In the genomic region with DNA sequence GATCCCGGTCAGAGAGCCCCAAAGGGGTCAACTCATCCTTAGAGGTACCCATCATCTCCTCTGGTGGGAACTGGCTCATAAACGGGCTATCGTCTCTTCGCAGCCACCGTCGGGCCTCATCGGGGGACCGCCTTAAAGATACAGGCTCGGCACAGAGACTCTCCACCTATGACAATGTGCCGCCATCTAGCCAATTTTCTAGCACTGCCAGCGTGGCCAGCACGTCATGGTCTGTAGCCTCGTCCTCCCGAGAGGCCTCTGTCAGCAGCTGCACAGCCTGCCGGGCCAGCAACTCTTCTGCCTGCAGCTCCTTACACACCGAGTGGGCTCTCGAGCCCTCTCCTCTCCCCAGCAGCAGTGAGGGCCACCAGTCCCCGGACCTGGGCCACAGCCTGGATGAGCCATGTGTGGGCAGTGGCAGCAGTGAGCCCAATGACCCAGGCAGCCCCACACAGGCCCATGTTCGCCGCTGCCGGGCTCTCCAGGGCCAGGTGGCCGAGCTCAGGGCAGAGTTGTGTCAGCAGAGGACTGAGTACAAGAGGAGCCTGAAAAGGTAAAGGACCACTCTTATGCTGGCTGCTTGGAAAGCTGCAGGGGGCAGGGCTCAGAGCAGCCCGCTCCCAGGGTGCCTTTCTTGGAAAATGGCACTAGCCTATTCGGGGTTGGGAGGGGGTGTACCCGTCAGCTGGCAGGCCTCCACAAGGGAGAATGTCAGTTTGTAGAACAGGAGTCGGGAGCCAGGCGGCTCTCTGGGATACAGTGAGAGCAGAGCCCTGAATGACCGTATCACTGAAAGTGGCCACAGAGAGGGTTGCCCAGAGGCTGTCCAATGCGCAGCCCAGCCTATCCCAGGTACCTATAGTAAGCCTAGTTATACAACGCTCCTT, we compare ENCODE assay signal across 15 mouse cellular contexts.
DNase-seq lines count a peak whose midpoint lies in the region; ATAC-seq lines count a peak whose summit lies in the region.
"Had no signal": no experiment of that assay in that cellular context is flagged by ENCODE, and none has a peak within 500 bp of the region (broad histone marks: within the 10 kb centered on the region; RNA-seq: fewer than 3 reads in every experiment).

No protein-coding gene starts in this region.

- H3K9me3 ChIP-seq in hindbrain, embryonic 11.5 days (ENCODE audit: control insufficient read depth, low read length): no peaks in the 10 kb centered on the region
- H3K9me3 ChIP-seq in midbrain, embryonic 14.5 days (ENCODE audit: control insufficient read depth, low read length): no peaks in the 10 kb centered on the region
- H3K9me3 ChIP-seq in heart, embryonic 12.5 days (replicated peaks): no peaks in the 10 kb centered on the region
- H3K9me3 ChIP-seq: stomach, embryonic 15.5 days had no signal

- H3K4me1 ChIP-seq in hindbrain, embryonic 11.5 days (replicated peaks; ENCODE audit: control insufficient read depth, insufficient read depth, low read length): peaks cover 3% of the 10 kb centered on the region
- peaks cover 5% of the 10 kb centered on the region; the same call in 1 of the 2 replicates for H3K4me1 ChIP-seq in midbrain, embryonic 14.5 days (ENCODE audit: control insufficient read depth, insufficient read depth, low read length)
- peaks cover 29% of the 10 kb centered on the region for H3K4me1 ChIP-seq in heart, embryonic 12.5 days (replicated peaks)

- H3K27me3 ChIP-seq in hindbrain, embryonic 11.5 days (ENCODE audit: control insufficient read depth, insufficient read depth, low read length): no peaks in the 10 kb centered on the region
- no peaks in the 10 kb centered on the region for H3K27me3 ChIP-seq in midbrain, embryonic 14.5 days (ENCODE audit: control insufficient read depth, insufficient read depth, low read length)
- no peaks in the 10 kb centered on the region for H3K27me3 ChIP-seq in heart, embryonic 12.5 days (replicated peaks)
- H3K27me3 ChIP-seq: stomach, embryonic 15.5 days had no signal

- peak; percentile 38; the same call in 1 of the 2 replicates for ATAC-seq in hindbrain, embryonic 11.5 days (ENCODE audit: low FRiP score)
- 0 out of 2 replicates have a peak, but pooled peaks have one; percentile 1 for ATAC-seq in midbrain, embryonic 14.5 days (ENCODE audit: low FRiP score, low TSS enrichment)
- ATAC-seq in heart, embryonic 12.5 days (ENCODE audit: insufficient number of reproducible peaks, low FRiP score): no peak

- no peaks in the 10 kb centered on the region for H3K36me3 ChIP-seq in hindbrain, embryonic 11.5 days (ENCODE audit: control insufficient read depth, insufficient read depth, low read length)
- no peaks in the 10 kb centered on the region for H3K36me3 ChIP-seq in midbrain, embryonic 14.5 days (ENCODE audit: control insufficient read depth, insufficient read depth, low read length)
- no peaks in the 10 kb centered on the region for H3K36me3 ChIP-seq in heart, embryonic 12.5 days
- H3K36me3 ChIP-seq: stomach, embryonic 15.5 days had no signal

- H3K4me3 ChIP-seq in hindbrain, embryonic 11.5 days (ENCODE audit: low read depth, low read length): no peak overlapping the region
- no peak overlapping the region for H3K4me3 ChIP-seq in midbrain, embryonic 14.5 days (replicated peaks; ENCODE audit: low read depth, low read length)
- H3K4me3 ChIP-seq in heart, embryonic 12.5 days: no peak overlapping the region
- H3K4me3 ChIP-seq: heart, adult 2 months; stomach, embryonic 15.5 days had no signal

- DNase-seq in cerebellum, postnatal 10 days: peak; percentile 53 to 60
- DNase-seq in cerebellum, adult 11-12 months: no peak
- DNase-seq in kidney, postnatal 10 days: peak; percentile 6
- DNase-seq in kidney, postnatal 36 days: no peak
- DNase-seq in hindbrain, embryonic 11.5 days (ENCODE audit: low spot score): no peak
- peak; percentile 53 for DNase-seq in midbrain, embryonic 14.5 days
- no peak for DNase-seq in Muller cell, postnatal 12 days (ENCODE audit: inconsistent ontology term)
- DNase-seq: cerebellum, adult 8-10 months; embryo, embryonic 11 days; lung, postnatal 36 days; thymus, postnatal 36 days had no signal

- 75% methylated on average over 30 of the region's 30 CpGs for WGBS in hindbrain, embryonic 11.5 days
- 64% methylated on average over 30 of the region's 30 CpGs for WGBS in midbrain, embryonic 14.5 days
- WGBS in heart, embryonic 12.5 days: 77% methylated on average over 30 of the region's 30 CpGs

- no peak overlapping the region for H3K4me2 ChIP-seq in hindbrain, embryonic 11.5 days (replicated peaks; ENCODE audit: low read depth, low read length)
- no peak overlapping the region; the same call in 1 of the 2 replicates for H3K4me2 ChIP-seq in midbrain, embryonic 14.5 days (ENCODE audit: low read length)
- no peak overlapping the region for H3K4me2 ChIP-seq in heart, embryonic 12.5 days
- H3K4me2 ChIP-seq: stomach, embryonic 15.5 days had no signal

- H3K9ac ChIP-seq in hindbrain, embryonic 11.5 days (ENCODE audit: low read depth, low read length): no peak overlapping the region; the same call in 1 of the 2 replicates
- H3K9ac ChIP-seq in midbrain, embryonic 14.5 days (replicated peaks; ENCODE audit: low read length): peak overlapping the region; percentile 20; the same call in 1 of the 2 replicates
- H3K9ac ChIP-seq in heart, embryonic 12.5 days: no peak overlapping the region
- H3K9ac ChIP-seq: stomach, embryonic 15.5 days had no signal

- H3K27ac ChIP-seq in hindbrain, embryonic 11.5 days (ENCODE audit: low read depth, low read length): no peak overlapping the region
- H3K27ac ChIP-seq in midbrain, embryonic 14.5 days (replicated peaks; ENCODE audit: low read depth, low read length): no peak overlapping the region
- H3K27ac ChIP-seq in heart, embryonic 12.5 days (ENCODE audit: poor library complexity, severe bottlenecking): no peak overlapping the region
- H3K27ac ChIP-seq: heart, adult 2 months; kidney, postnatal 0 days; stomach, embryonic 15.5 days had no signal

Comparison
In these comparisons a context has a peak if more than half of its experiments do, and no peak if none do; other contexts are left out.
1. DNase-seq: peak in cerebellum, postnatal 10 days (2 of 2), kidney, postnatal 10 days (single experiment) and midbrain, embryonic 14.5 days (single experiment); none in cerebellum, adult 11-12 months (single experiment), kidney, postnatal 36 days (0 of 2), hindbrain, embryonic 11.5 days (single experiment) and Muller cell, postnatal 12 days (single experiment).